Mouse (Mus musculus) liver, embryonic 16.5 days (tissue): Measurements from ENCODE around the gene Gucy1b2. TPM values are rescaled to one million over a fixed set of nuclear protein-coding genes. Genes with fewer than 3 reads are reported as not detected.

Experiments
- polyA plus RNA-seq: library from polyadenylated mRNA; unstranded; fragments of >200 nt; fragmentation: Nextera tagmentation; extraction: Ambion mirVana; gene quantifications from 2 replicates; pipeline ENCODE4 v1.2.1, GENCODE M21; 2015

The Gucy1b2 gene
- polyA plus RNA-seq, 1 experiment from 2014 or later = not detected

Other genes with a start within 250 kb of the Gucy1b2 start
- 36.7 and 44.9 TPM in 2 replicates for gene Rnaseh2b, start 163.7 kb downstream of the Gucy1b2 start, polyA plus RNA-seq
- 0.13 TPM in 1 of 2 replicates, not detected in the other for gene Dleu7, start 163.2 kb downstream of the Gucy1b2 start, polyA plus RNA-seq
- gene Fam124a, start 99.4 kb upstream of the Gucy1b2 start, polyA plus RNA-seq = 2.1 and 2.7 TPM in 2 replicates
- not detected in 2 replicates for gene Gm4131, start 110.6 kb upstream of the Gucy1b2 start, polyA plus RNA-seq
- not detected in 2 replicates for gene Serpine3, start 207.4 kb upstream of the Gucy1b2 start, polyA plus RNA-seq